Mouse (Mus musculus): ENCODE measurements around the gene Mogs. TPM values are rescaled to one million over a fixed set of nuclear protein-coding genes. Genes with fewer than 3 reads are reported as not detected.

The Mogs gene
- total RNA-seq (2012; rRNA removed) = 167 and 209 TPM in 2 replicates
- 100 to 1,000 TPM in 1 of 2 experiments, not detected in 1; 150 TPM for polyA plus RNA-seq (2012; ENCODE audit: insufficient read depth in 1 of 2, insufficient read length in 2 of 2, low read depth in 1 of 2, low replicate concordance in 2 of 2, missing spikeins in 1 of 2)

DNA sequence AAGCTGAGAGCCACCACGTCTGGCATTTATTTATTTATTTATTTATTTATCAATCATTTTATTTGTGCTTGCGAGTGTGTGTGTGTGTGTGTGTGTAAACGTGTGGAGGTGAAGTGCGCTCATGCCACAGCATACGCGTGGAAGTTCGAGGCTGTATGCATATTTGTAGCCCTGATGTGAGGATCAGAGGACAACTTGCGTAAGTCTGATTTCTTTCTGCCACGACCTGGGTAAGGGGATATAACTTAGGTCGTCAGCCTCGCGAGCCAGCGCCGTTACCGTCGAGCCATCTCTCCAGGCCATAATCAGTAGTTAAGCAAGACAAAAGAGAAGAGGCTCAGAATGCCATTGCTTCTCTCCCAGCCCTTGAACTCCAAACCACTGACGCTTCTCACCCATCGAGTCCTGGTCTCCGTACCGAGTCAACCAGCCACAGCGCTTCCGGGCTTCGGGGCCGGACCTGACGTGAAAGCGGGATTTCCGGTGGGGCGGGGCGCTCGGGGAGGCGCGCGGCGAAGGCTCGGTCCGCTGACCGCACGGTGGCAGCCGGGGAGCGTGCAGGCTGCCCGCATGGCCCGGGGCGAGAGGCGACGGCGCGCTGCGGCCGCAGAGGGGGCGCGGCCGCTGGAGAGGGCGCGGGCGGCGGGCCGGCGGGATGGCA is at the start of gene Mogs:
Mogs (plus strand) TSS at position 486 of the 661 bp plus-strand sequence.
- Histone ChIP-seq H3K4me3 (ENCODE audit: control insufficient read depth in 1 of 2, insufficient read depth in 1 of 2, low read depth in 2 of 2, low read length in 2 of 2) (peak within 1 kb of the TSS; percentile 89 to 94), H3K27ac (ENCODE audit: control insufficient read depth, low read depth, low read length) (peak within 1 kb of the TSS; percentile 90), H3K4me1 (ENCODE audit: control insufficient read depth in 1 of 2, insufficient read depth in 2 of 2, low read length in 2 of 2) (peaks cover 0 to 18% of the 10 kb centered on the region in 2 experiments; a peak in 3 of 4 replicates), H3K9me3 (replicated peaks; ENCODE audit: insufficient read depth, low read length) (no peaks in the 10 kb centered on the region), H3K36me3 (ENCODE audit: control insufficient read depth in 1 of 2, insufficient read depth in 2 of 2, low read length in 2 of 2) (peaks cover 0 to 20% of the 10 kb centered on the region in 2 experiments; a peak in 3 of 4 replicates), H3K27me3 (ENCODE audit: control insufficient read depth in 1 of 2, insufficient read depth in 2 of 2, low read length in 2 of 2) (no peaks in the 10 kb centered on the region), H3K79me2 (ENCODE audit: control insufficient read depth, insufficient read depth, low read length, poor library complexity) (peaks cover 32% of the 10 kb centered on the region), H3K9ac (ENCODE audit: control insufficient read depth, low read depth, low read length, poor library complexity, severe bottlenecking) (peak within 1 kb of the TSS; percentile 88)
- TF ChIP-seq MXI1 (IDR thresholded peaks at IDR 0.05; ENCODE audit: low read depth, low read length) = peak; percentile 88
- TF ChIP-seq SIN3A (IDR thresholded peaks at IDR 0.05; ENCODE audit: low read length) = peak; percentile 92
- TF ChIP-seq POLR2A (IDR thresholded peaks at IDR 0.05; ENCODE audit: control insufficient read depth in 1 of 2, insufficient read depth in 1 of 2, low read depth in 1 of 2, low read length in 2 of 2, poor library complexity in 1 of 2) = peak; percentile 93 to 97
- TF ChIP-seq MAFK (IDR thresholded peaks at IDR 0.05; ENCODE audit: borderline replicate concordance, low read depth, low read length) = no peak
- TF ChIP-seq USF1 (IDR thresholded peaks at IDR 0.05; ENCODE audit: low read depth, low read length) = no peak
- no peak for TF ChIP-seq ZC3H11A (IDR thresholded peaks at IDR 0.05; ENCODE audit: low read depth, low read length)
- no peak for TF ChIP-seq E2F4 (IDR thresholded peaks at IDR 0.05; ENCODE audit: borderline replicate concordance, low read depth, low read length)
- TF ChIP-seq TAL1 (IDR thresholded peaks at IDR 0.05; ENCODE audit: low read length) = no peak
- TF ChIP-seq CTCF (IDR thresholded peaks at IDR 0.05 in 2 of 3, conservative IDR thresholded peaks at IDR 0.05 in 1 of 3; ENCODE audit: control insufficient read depth in 1 of 3, insufficient read depth in 1 of 3, low read depth in 2 of 3, low read length in 3 of 3, poor library complexity in 1 of 3, severe bottlenecking in 1 of 3) = peak in 1 of 3 experiments; percentile 53; a peak in 2 of 6 replicates
- TF ChIP-seq ETS1 (IDR thresholded peaks at IDR 0.05; ENCODE audit: low read depth, low read length) = peak; percentile 41; the same call in 1 of the 2 replicates
- TF ChIP-seq MAZ (IDR thresholded peaks at IDR 0.05; ENCODE audit: low read depth, low read length) = peak; percentile 58; the same call in 1 of the 2 replicates
- TF ChIP-seq ZMIZ1 (IDR thresholded peaks at IDR 0.05; ENCODE audit: low read depth, low read length) = peak; percentile 72
- TF ChIP-seq TBP (IDR thresholded peaks at IDR 0.05; ENCODE audit: low read depth, low read length) = peak; percentile 80
- TF ChIP-seq HCFC1 (IDR thresholded peaks at IDR 0.05; ENCODE audit: low read depth, low read length) = peak; percentile 87
- TF ChIP-seq USF2 (IDR thresholded peaks at IDR 0.05; ENCODE audit: borderline replicate concordance in 1 of 2, insufficient read depth in 1 of 2, low read depth in 1 of 2, low read length in 2 of 2) = no peak
- TF ChIP-seq ELF1 (IDR thresholded peaks at IDR 0.05; ENCODE audit: low read depth, low read length) = peak; percentile 98
- peak; percentile 95 for TF ChIP-seq POLR2AphosphoS2 (IDR thresholded peaks at IDR 0.05; ENCODE audit: low read length)
- TF ChIP-seq ZKSCAN1 (IDR thresholded peaks at IDR 0.05; ENCODE audit: low read depth, low read length) = no peak
- TF ChIP-seq NRF1 (IDR thresholded peaks at IDR 0.05; ENCODE audit: insufficient read depth, low read depth, low read length, poor library complexity, severe bottlenecking) = peak; percentile 41; the same call in 1 of the 2 replicates
- peak; percentile 96 for TF ChIP-seq NELFE (IDR thresholded peaks at IDR 0.05; ENCODE audit: low read depth, low read length)
- peak; percentile 61 for TF ChIP-seq TCF12 (IDR thresholded peaks at IDR 0.05; ENCODE audit: low read depth, low read length)
- TF ChIP-seq BHLHE40 (IDR thresholded peaks at IDR 0.05; ENCODE audit: borderline replicate concordance, low read depth, low read length) = no peak
- DNase-seq (ENCODE audit: low read depth, low spot score) = peak; percentile 93

All from MEL (cell line).